Mouse (Mus musculus): ENCODE data around the gene Rasd1. TPM values are rescaled to one million over a fixed set of nuclear protein-coding genes. Genes with fewer than 3 reads are reported as not detected.
"Not testable (repeated sequence)": the region's sequence is repeated elsewhere in the genome, so short reads cannot be mapped to it uniquely, and the experiment has no call there.

The Rasd1 gene
- polyA plus RNA-seq, 1 experiment: 2.2 TPM

DNA sequence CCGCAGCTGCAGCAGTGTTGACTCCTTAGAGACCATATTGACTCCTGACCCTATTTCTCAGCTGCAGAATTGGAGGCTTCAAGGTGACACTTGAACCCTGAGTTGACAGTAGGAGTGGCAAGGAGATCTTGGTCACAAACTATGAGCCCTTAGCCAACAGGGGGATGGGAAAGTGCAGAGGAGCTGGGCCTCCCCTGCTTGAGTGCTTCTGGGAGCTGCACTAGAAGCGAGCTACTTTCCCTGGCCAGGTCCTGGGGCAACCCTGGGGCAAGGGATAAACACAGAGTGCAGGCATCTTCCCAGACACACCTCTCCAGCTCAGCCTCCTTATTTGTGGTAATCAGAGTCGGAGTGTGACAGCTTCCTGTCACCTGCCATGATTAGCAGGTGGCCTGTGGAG, 2.2 kb downstream of the Rasd1 start:
- no peak for DNase-seq (ENCODE audit: low read depth, low spot score)
- WGBS: 60% methylated on average over 3 of the region's 3 CpGs

DNA sequence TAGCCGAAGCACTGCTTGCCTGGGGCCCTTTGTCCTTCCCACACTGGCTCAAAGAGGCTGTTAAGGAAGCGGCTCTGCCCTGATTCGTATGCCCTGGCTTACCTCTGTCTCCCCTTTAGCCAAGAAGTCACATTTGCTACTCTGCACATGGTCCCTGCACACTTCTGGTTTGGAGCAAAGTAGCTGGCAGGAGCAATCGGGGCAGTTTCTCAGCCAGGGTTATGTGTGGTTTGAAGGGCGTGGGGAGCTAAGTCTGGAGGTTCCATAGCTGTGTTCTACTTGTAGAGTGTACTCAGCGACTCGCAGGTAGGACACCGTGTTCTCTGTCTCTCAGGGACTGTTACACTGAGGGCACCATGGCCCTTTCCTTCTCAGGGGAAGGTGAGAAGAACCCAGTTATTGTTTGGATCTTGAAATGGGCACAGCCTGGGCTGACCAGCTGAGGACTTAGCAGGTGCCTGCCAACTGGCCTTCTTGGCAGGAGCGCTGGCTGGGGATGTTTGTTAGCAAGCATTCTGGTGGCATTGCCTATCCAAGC, 3.3 kb downstream of the Rasd1 start:
- no peak for DNase-seq (ENCODE audit: low read depth, low spot score)
- 52% methylated on average over 9 of the region's 9 CpGs for WGBS

DNA sequence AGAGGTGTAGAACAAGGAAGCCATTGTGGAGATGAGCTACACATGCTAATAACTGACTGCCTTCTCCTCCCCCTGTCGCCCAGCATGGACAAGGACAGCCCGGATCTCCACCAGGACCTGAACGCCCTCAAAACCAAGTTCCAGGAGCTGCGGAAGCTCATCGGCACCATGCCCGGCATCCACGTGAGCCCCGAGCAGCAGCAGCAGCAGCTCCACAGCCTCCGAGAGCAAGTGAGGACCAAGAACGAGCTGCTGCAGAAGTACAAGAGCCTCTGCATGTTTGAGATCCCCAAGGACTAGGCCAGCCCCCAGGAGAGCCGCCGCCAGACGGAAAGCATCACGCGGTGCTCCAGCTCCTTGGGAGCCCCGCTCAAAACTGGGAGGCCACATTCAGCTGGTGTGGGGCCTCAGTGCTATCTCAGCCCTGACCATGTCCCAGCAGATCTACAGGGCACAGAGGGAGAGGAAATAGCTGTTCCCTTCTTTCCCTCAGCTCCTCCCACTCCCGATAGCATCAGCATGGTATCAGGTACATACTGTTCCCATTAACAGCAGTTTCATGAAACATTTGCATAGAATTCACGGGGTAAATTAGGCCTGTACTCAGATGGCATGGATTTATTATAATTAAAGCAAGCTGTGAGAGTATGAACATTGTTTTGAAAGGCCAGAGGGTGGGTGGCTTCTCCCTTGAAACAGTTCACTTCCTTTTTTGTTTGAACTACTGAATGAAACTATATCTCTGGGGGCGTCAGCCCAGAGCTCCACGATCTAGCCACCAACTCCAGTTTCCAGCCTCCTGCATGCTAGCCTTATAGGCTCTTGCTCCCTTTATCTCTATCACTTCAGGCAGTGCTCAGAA, 4.0 kb downstream of the Rasd1 start:
- DNase-seq (ENCODE audit: low read depth, low spot score): no peak
- 87% methylated on average over 20 of the region's 20 CpGs for WGBS

DNA sequence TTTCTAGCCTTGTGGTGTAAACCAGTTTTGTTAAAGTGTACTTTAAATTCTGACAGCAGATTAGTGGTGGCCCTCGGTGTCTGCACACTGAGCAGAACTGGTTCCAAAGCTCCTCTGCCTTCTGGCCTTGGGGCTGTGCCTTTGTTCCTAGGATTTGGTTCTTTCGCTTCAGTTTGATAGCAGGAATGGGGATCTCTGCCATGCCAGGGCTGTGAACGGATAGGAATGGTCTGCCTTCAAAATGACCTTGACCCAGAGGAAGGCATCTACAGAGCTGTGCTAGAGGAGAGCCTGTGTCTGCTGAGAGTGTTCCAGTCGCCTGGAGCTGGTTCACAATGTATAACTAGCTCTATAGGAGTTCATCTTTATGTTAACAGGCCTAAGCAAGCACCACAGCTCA, 5.3 kb downstream of the Rasd1 start:
- DNase-seq (ENCODE audit: low read depth, low spot score): no peak
- WGBS: 70% methylated on average over 4 of the region's 4 CpGs

DNA sequence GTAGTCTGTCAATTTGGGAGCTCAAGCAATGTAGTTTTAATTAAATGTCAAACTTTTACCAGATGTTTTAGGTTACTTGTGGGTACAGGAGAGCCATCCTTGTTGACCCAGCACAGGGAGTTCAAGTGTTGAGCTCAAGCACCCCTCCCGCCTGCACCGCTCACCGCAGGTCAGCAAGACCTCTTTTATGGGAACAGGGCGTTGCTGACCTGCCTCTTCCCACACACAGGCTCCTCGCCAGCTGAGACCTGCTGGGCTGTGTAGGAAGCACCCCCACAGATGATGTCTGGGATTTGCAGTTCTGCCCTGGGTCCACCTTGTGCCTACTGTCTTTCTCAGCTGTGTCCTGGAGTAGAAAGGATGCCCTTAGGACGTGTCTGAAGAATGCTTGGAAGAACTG, 8.0 kb downstream of the Rasd1 start:
- WGBS: 70% methylated on average over 6 of the region's 6 CpGs
- DNase-seq (ENCODE audit: low read depth, low spot score): no peak

DNA sequence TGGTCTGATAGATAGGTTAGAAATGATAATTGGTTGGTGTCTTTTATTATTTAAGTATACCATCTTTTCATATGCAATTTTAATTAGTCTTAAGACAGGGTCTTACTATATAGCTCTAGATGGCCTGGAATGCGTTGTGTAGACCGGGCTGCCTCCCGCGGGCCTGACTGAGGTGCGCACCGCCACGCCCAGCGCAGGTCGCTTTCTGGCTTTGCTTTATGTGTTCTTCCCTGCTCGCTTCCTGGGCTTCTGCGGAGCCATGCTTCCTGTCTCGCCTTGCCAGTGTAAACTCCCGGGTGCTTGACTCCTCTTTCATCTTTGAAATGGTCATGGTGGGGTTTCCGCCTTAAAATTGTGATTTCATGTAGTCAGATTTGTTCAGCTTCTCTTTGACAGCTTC, 11.9 kb downstream of the Rasd1 start:
- 65% methylated on average over 14 of the region's 14 CpGs for WGBS
- no peak for DNase-seq (ENCODE audit: low read depth, low spot score)

DNA sequence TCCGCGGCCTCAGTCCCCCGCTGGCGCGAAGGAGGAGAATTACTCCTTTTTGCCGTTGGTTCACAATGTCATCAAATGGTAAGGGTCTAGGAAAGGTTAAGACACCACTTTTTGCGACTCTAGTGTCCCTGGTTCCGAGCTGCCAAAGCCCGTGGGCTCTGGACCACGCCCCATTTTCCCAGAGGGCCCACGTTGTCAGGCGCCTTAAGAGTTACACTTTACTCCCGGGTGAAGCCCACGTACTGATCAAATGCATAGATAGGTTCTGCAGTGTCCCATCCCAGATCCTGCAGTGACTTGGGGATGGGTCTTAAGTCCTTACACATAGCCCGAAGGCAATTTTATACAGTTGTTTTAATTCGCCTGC, 16.4 kb downstream of the Rasd1 start:
- 3% methylated on average over 16 of the region's 16 CpGs for WGBS

DNA sequence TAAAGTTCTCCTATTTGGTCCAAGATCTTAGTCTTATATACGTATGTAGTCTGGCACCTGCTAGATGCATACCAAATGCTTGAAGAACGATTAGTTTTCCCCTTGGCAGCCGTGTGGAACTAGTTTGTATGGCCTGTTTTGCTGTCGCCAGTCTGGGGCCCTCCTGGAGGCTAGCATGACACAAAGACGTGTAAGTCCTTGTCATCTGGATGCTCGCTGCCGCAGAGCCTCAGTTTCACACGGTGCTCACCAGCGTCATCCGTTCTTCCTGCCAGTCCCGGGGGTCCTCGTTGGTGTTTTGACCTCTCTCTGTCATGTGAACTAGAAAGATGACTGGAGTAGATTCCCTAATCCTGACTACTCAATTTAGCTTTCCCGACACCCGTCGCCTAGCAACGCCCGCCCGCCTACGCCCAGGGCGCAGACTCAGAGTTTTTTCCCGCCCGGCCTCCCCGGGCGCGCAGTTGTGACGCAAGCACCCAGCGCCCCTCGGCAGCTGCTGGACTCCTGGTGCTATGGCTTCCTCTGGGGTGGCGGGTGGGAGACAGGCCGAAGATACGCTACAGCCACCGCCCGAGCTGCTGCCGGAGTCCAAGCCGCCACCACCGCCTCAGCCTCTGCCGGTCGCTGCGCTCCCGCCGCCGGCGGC, 16.9 kb downstream of the Rasd1 start, which contains the start of gene Med9:
Med9 (plus strand) TSS at position 455 of the 649 bp plus-strand sequence.
- WGBS: under 1% methylated on average over 43 of the region's 43 CpGs
- peak; percentile 67 for DNase-seq (ENCODE audit: low read depth, low spot score)

More for the DNA sequence above, 16.4 kb downstream of the Rasd1 start:
- no peak for DNase-seq (ENCODE audit: low read depth, low spot score)

DNA sequence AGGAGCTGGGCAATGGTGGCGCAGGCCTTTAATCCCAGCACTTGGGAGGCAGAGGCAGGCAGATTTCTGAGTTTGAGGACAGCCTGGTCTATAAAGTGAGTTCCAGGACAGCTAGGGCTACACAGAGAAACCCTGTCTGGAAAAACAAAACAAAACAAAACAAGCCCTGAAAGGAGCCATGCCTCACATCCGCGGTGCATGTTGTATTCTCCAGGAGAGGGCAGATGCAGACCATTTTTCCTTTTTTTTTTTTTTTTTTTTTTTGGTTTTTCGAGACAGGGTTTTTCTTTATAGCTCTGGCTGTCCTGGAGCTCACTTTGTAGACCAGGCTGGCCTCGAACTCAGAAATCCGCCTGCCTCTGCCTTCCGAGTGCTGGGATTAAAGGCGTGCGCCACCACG, 19.9 kb downstream of the Rasd1 start:
- not testable (repeated sequence) for DNase-seq (ENCODE audit: low read depth, low spot score)
- WGBS: 89% methylated on average over 10 of the region's 10 CpGs

DNA sequence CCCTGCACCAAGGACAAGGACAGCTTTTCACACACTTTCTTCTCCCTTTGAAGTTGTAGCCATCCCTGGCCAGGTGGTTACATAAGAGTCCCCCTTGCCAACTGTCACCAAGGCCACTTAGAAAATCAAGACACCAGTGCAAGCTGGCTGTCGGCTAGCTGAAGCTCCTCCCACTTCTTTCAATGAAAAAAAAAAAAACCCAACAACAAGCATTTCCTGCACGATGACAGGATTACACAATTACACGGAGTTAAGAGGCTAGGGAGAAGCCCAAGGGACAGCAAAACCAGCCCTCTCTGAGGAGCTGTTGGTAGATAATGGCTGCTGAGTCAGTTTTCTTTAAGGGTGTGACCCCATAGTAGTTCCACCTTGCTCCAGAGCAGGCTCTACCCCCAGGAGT, 23.4 kb downstream of the Rasd1 start:
- 2% methylated on average over 3 of the region's 3 CpGs for WGBS
- no peak for DNase-seq (ENCODE audit: low read depth, low spot score)

DNA sequence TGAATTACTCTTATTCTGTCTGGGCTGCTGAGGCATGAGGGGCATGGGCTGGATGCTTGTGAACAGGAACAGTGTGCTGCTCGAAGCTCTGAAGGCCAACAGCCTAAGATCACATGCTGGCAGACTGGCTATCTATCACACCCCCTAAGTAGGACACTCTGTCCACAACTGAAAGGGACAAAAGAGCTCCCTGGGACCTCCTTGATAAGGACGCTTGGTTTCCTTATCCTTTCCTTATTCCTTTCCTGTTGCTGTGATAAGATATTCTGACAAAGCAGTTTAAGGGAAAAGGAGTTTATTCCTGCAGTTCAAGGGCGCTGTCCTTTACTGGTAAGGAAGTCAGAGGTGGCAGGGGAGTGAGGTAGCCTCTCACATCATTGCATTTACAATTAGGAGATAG, 24.1 kb downstream of the Rasd1 start:
- 72% methylated on average over 3 of the region's 3 CpGs for WGBS
- DNase-seq (ENCODE audit: low read depth, low spot score): no peak

DNA sequence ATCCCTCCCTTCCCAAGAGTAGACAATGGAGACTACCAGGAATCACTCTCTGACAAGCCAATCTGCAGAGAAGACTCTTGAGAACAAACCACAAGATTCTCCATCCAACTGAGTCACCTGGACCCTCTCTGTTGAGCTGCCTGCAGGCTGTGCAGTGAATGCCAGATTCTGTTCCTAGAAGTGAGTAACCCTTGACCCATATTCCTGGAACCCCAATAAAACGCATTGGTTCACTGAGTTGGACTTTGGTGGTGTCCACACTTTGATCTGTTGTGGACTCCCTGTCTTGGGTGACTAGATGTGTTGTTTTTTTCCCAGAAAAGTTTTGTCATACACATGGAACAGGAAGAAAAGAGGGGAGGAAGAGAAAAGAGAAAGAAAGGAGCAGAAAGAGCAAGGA, 24.9 kb downstream of the Rasd1 start:
- no peak for DNase-seq (ENCODE audit: low read depth, low spot score)
- 37% methylated on average over 1 of the region's 1 CpGs for WGBS

DNA sequence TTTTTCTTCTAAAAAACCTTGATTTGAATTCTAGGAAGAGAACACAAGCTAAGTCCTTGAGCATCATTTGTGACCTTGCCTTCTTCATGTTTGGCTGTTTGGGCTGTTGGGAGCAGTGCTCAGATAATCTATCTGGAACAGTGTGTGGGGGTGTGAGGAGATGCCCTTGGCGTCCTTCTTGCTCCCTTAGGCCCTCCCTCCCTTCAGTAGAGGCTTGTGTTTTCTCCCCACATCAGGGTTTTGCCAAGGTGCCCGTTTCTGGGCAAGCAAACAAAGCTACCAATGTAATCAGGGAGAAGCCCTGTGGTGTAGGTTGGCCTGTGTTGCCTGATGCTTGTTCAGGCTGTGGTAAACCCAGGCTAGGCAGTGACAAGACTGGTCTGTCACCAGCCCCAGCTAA, 27.1 kb downstream of the Rasd1 start:
- no peak for DNase-seq (ENCODE audit: low read depth, low spot score)
- WGBS: 49% methylated on average over 2 of the region's 2 CpGs

DNA sequence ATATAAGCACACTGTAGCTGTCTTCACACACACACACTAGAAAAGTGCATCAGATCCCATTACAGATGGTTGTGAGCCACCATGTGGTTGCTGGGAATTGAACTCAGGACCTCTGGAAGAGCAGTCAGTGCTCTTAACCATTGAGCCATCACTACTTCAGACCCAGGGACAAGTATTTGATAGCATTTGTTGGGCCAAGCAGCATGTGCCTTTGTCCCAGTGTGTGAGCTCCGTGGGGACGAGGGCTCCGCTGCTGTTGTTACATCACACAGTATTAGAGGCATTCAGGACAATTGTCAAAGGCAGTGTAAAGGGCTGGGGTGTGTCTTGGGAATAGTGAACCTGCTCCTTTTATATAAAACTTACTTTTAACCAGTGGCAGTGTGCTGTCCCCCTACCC, 27.7 kb downstream of the Rasd1 start:
- WGBS: 88% methylated on average over 3 of the region's 3 CpGs
- DNase-seq (ENCODE audit: low read depth, low spot score): no peak

DNA sequence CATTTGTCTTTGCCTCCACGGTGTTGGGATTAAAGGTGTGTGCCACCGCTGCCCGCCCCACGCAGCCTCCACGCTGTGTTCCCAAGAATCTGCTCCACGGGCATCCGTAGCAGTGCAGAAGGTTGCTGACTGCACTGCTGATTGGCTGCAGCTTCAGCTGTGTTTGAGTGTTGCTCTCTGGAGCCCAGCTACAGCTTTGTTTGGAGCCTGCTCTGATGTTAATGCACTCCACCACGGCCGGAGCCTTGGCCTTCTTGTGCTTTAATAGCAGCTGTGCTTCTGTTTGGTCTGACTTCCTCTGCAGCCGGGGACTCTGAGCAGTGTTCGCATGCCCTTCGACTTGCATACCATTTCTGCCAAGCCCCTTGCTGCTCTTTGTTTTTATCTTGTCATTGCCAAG, 30.8 kb downstream of the Rasd1 start:
- 52% methylated on average over 12 of the region's 12 CpGs for WGBS

DNA sequence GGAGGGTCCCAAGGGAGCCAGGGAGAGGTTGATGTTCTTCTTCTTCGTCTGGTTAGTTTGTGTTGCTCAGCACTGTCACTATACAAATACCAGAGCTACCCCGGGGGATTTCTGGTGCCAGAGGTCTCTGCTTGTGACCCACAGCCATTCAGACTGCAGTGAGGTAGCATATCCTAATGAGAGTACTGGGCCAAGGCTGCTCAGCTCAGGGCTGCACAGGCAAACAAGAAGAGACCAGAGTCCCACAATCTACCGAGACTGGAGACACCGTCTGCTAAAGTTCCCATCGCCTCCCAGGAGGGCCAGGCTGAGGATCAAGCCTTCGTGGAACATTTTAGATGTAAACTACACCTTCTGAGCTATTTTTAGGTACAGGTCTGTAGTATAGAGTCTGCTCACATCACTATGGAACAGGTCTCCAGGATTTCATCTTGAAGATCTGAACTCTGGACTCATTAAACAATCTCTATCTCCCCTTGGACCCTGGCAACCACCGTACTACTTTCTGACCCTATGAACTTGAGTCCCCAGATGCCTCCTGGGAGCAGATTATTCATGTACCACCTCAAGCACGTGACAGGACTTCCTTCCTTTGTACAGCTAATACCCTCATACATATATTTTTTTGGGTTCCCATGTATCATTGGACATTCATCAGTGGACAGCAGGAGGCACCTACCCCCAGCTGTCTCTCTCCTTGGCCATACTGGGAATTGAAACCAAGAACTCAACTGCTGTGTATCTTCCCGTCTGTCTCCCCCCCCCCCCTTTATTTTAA, 32.0 kb downstream of the Rasd1 start:
- 28% methylated on average over 9 of the region's 9 CpGs for WGBS
- DNase-seq (ENCODE audit: low read depth, low spot score): no peak

More for the DNA sequence above, 30.8 kb downstream of the Rasd1 start:
- no peak for DNase-seq (ENCODE audit: low read depth, low spot score)

DNA sequence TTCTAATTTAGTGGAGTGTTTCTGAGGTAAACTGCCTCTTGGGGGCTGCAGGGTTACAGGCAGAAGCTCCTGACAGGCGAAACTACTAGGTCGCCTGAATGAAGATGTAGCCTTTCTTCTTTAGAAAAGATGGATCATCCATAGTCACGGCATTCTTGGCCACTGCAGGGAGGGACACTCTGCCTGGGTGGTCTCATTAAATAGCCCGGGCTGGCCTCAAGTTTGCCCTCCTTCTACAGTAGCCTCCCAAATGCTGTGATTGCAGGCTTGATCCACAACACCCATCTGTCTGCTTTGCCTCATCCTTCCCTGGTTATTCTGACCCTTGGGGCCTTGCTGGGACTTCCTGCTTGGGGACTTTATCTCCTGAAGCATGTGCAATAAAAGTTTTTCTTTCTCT, 34.7 kb downstream of the Rasd1 start:
- DNase-seq (ENCODE audit: low read depth, low spot score): no peak
- WGBS: 65% methylated on average over 4 of the region's 4 CpGs

DNA sequence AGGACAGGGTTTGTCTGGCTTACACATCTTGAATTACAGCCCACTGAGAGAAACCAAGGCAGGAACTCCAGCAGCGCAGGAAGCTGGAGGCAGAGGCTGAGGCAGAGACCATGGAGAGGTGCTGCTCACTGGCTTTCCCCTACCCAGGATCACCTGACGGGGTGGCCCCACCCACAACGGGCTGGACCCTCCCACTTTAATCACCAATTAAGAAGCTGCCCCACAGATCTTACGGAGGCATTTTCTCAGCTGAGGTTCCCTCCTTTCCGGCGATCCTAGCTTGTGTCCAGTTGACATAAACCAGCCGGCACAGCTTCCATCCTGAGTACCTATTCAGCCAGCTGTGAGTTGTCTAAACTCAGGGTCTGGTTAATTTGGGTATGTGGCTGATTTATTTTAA, 43.5 kb downstream of the Rasd1 start:
- WGBS: 45% methylated on average over 7 of the region's 7 CpGs
- DNase-seq (ENCODE audit: low read depth, low spot score): no peak

DNA sequence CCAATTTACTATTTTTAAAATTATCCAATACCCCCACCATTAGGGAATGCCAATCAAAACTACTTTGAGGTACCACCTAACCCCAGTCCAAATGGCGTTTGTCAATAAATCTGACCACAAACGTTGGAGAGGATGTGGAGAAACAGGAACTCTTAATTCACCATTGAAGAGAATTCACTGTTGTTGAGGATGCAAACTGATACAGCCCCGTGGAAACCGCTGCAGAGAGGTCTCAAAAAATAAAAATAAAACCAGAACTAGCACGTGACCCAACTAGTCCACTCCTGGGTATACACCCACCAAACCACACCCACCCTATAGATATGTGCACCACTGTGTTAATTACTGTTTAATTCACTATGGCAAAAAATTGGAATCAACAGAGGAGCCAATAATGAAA, 44.4 kb downstream of the Rasd1 start:
- 62% methylated on average over 5 of the region's 5 CpGs for WGBS
- DNase-seq (ENCODE audit: low read depth, low spot score): no peak

DNA sequence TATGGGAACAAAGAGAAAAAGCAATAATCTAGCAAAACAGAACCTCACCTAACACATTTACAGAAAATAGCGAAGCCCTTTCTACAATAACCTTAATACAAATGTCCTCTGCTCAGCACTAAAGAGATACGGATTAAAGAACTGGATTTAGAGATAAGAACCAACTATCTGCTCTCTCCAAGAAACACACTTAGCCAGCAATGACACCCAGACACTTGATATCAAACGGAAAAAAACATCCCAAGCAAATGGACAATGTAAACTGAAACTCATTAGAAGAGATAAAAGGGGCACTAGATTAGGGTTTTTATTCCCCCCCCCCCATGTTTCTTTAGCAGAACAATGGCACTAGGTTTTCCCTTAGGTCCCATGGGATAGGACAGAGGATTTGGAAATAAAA, 45.3 kb downstream of the Rasd1 start:
- DNase-seq (ENCODE audit: low read depth, low spot score): no peak
- 78% methylated on average over 3 of the region's 3 CpGs for WGBS

All from large intestine, adult 2 months (tissue).